Mouse (Mus musculus) colon, adult 2 months (tissue): Measurements from ENCODE around the gene Esp31. TPM values are rescaled to one million over a fixed set of nuclear protein-coding genes. Genes with fewer than 3 reads are reported as not detected.

Experiments
- polyA plus RNA-seq: library from polyadenylated mRNA; depleted of rRNA; stranded (reverse); fragments of >200 nt; gene quantifications from 2 replicates; pipeline ENCODE4 v1.2.3, GENCODE M21; 2012; rRNA removed

Gene Esp31
- polyA plus RNA-seq, result not detected in 2 replicates

GRCm38 (mm10) chr17:38639147-38639546 lies at the start of gene Esp31:
Gene Esp31, plus strand, starts transcription at chr17:38639447.

Other genes starting within 250 kb of the Esp31 start
- gene Esp36, start 219.3 kb upstream of the Esp31 start, polyA plus RNA-seq, result not detected in 2 replicates
- gene Esp34, start 85.3 kb upstream of the Esp31 start, polyA plus RNA-seq, result not detected in 2 replicates